Mouse (Mus musculus) MEL-GATA-1-ER (cell line): Measurements from ENCODE around the gene Msi2.

Source experiments
- DNase-seq: peaks from one replicate; pipeline ENCODE4 v3.0.0-alpha.2; 2012; ENCODE audit warnings: low read depth; ENCODE audit errors: extremely low read depth

The Msi2 gene

DNA sequence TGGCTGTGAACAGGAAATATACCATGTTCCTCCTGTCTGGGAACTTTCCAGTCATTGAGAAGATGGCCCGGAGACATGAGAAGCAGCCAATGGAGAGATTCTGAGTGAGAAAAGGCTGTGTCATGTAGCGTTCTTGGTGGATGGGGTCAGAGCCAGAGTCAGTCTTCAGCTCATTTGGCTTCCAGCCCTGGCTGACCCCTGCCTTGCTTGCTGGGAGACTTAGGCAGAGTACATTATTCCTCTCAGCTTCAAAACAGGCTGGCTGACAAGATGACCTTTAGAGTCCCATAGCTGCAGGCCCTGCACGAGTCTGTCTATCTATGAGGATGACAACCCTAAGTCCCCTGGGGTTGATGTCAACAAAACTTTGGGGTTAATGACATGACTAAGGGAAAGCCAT lies 348.4 kb downstream of the Msi2 start:
- no peak for DNase-seq

DNA sequence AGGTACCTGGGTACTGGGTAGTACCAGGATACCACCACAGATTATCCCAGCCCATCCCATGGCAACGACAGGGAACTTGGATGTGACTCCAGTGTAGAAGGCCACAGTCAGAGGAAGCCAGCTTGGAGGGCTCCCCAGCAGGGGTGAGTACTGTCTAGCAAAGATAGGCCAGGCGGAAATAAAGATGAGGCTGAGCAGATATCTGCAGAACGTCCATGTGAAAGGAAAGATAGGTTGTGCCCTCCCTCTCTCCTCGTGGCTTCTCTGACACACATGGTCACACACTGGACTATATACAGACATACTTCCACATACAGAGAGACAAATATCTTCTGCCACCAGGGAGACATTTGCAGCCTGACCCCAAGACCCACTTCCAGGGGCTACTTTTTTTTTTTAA lies 350.8 kb downstream of the Msi2 start:
- DNase-seq: peak; percentile 14

DNA sequence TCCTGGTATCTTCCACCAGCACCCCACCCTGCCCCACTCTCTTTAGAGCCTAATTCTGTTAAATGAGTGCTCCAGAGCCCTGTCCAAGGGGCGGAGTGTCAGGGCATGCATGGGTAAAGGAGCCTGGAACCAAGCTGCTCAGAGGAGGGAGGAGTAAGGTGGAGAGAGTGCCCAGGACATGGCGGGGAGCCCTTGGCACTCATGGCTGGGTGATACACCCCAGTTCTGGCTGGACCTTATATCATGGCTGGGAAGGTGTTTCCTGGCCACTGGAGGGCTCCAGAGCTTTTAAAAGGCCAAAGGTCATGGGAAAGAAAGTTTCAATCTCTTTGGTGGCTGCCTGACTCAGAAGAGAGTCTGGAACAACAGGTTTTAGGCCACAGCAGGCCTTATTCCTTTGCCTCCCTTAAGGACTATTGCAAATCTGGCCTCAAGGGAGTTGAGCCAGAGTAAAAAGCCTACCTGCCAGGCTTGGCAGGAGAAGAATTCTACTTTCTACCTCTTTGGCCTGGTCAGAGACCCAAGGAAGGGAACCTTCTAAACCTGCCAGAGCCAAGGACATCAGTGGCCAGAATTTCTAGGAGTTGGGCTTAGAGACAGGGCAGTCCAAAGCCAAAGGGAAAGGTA lies 352.3 kb downstream of the Msi2 start:
- DNase-seq: no peak

DNA sequence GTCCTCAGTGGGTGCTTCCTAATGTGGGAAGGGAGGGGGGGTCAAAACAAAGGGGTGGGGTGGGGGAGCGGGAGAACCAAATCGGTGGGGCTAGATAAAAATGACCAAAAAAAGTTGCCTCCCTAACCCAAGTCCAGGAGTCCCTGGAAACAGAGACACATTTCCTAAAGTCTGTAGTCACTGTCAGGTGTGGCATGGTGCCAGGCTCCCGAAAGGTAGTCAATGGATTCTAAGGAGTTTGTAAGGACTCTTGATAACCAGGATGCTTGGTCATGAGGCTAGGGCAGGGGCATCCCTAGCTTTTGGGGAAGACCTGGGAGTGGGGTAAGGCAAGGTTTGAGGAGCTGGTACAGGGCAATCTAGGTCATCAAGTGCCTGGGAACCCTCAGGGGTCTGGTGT lies 354.1 kb downstream of the Msi2 start:
- no peak for DNase-seq

DNA sequence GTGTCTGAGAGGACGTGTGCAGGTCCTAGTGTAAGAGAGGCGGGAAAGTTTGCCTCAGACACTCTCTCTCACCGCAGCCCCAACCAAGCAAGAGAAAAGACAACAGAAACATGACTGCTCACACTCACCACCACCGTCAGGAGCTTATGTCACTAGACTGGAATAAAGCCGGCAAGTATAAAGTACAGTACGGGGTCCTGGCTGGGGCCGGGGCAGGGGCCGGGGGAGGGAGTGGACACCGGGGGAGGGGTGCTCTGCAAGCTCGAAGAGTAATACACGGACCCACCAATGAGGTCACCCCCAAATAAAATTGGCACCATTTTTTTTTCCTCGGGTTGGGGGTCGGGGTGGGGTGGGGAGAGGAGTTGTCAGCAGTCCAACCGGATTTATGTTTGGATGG lies 354.8 kb downstream of the Msi2 start:
- no peak for DNase-seq

DNA sequence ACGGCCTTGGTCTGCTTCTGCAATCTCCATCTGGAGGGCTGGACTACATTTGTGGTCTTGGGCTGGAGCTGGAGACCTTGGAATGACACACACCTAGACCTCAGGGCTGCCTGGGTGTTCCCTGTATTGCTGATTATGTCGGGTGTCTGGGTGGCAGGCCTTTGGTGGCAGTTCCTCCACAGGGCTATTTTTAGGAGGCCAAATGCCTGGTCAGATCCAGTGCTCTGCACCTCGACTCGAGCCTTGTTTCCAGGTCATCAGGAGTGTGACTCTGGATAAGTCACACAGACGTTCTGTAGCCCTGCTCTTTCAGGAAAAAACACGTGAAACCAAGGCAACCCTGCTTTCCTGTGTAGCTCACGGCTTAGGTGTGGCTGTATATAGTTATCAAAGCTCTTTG lies 358.6 kb downstream of the Msi2 start:
- DNase-seq: no peak

DNA sequence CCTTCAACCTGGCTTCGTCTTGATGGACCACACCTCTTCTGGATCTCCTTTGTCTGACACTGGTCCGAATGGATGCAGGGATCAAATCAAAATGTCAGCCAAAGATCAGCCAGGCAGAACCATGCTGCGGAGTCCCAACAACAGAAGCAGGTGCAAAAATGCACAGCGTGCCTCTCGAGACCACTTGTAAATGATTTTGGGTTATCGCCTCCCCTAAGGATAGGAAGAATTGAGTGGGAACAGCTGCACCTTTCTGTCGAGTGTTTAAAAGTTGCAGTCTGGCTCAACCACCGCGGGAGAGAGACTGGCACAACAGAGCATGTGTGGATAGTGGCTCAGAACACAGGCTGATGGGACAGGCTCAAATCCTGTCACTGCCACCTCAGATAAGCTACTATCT lies 361.0 kb downstream of the Msi2 start:
- no peak for DNase-seq

GRCm38 (mm10) chr11:88356598-88357290 lies 361.6 kb downstream of the Msi2 start:
- DNase-seq: peak; percentile 17

DNA sequence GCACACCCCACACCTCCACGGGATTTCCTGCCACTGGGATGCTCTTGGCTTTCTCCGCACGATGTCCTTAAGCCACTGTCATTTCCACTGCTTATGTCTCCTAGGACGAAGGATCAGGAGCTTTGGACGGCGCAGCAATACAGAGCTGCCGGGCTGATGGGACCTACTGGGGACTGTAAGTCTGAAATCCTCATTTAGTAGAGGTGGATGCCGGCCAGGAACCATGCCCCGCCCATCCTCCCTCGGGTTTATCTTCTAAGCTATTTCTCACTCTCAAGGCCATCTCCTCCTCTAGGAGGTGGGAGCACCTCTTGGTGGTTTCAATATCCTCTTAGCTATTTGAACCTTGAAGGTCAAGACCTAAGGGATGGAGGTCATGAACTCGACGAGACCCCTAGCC lies 362.3 kb downstream of the Msi2 start:
- no peak for DNase-seq

- no peak for DNase-seq
Measured at GRCm38 (mm10) chr11:88354771-88355170, 363.5 kb downstream of the Msi2 start.

DNA sequence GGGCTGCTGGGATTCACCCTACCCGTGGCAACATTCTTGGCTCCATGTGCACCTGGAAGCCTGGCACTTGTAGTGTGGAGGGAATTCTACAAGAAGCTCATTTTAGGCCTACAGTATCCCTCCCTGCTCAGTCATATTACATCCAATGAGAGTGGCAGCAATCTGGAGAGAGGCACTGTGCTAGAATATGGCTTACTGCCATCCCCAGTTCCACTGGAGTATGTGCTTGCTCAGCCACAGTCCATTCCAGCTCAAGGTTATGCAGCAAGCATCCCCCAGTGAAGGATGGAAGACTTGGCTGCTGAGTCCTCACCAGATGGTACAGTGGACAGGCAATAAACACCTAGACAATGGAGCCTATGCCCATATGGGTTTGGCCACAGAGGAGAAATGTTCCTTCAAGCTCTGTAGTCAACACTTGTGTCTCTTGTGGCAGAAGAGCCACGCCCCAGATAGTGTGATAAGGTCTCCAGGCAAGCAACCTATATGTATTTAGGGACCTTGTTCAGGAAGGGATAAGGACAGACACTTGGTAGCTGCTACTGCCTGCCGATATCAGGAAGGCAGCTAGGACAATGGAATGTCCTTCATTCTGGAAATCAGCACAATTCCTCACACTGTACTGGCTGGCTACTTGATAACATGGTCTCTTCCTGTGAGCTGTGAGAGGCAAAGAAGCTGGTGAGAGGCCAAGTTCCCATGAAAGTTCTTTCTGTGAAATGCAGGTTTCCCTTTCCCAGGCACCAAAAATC lies 366.4 kb downstream of the Msi2 start:
- DNase-seq: no peak

DNA sequence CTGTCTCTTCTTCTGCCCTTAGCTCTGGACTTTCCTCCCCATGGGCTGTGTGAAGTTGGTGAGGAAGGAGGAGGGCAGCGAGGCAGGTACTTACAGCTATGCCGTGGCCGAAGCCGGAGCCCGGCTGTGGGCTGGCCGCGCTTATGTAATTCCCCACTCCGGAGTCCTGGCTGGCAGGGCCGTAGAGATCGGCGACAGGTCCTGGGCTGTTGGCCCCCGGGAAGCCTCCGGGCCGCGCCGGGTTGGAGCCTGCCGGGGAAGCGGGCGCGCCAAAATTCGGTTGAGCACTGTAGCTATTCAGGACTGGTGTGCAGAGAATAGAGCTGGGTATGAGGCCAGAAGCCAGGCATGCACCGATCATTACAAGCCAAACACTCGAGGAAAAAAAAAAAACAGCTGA lies 369.6 kb downstream of the Msi2 start:
- no peak for DNase-seq

GRCm38 (mm10) chr11:88348056-88348455 lies 370.3 kb downstream of the Msi2 start:
- DNase-seq: no peak

DNA sequence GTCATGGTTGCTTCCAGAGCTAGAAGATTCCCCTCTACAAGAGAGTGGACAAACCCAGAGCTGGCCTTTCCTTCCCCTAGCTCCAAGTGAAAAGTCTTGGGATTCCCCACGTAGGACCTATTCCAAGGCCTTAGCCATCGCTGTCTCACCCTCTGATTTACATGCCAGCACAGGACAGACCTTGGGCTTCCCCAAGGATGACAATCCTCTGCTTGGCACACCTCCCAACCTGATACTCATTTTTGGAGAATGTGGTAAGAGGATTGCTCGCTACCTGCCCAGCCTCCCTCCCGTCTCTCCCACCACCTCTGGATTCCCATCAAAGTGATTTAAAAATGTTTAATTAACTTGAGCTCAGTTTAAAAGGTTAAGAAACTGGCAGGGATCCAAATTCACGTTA lies 372.2 kb downstream of the Msi2 start:
- no peak for DNase-seq

- DNase-seq: no peak
Measured at GRCm38 (mm10) chr11:88337926-88338325, 380.4 kb downstream of the Msi2 start.

- no peak for DNase-seq
Measured at GRCm38 (mm10) chr11:88334893-88335292, 383.4 kb downstream of the Msi2 start.

DNA sequence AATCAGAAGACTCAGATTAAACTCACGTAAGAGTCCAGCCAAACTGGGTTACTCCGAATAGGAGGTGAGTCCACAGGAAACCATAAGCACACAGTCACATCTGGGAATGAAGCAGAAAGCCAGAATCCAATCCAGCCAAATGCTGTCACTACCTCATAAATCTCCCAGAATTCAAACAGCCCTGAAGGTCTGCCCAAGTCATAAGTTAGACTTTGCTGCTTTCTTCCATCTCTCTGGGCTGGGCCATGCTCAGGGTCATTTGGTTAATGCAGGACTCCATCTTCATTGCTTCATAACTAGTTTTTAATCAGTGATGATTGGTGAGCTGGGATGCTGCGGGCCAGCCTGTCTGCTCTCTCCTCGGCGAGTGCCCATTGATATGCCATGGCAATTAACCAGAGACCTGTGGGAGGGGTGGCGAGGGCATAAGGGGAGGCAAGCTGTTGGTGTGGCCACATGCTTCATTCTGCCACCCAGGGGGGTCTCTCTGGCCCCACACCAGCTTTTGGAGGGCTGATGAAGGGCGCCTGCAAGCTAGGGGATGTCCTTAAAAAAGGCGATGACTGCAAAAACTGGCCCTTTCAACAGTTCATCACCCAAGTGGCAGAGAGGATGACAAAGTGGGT lies 385.9 kb downstream of the Msi2 start:
- no peak for DNase-seq

- no peak for DNase-seq
Measured at GRCm38 (mm10) chr11:88331722-88332121, 386.6 kb downstream of the Msi2 start.

- no peak for DNase-seq
Measured at GRCm38 (mm10) chr11:88330799-88331198, 387.5 kb downstream of the Msi2 start.

GRCm38 (mm10) chr11:88328813-88329595 lies 389.3 kb downstream of the Msi2 start:
- DNase-seq: no peak

- DNase-seq: no peak
Measured at GRCm38 (mm10) chr11:88327016-88327415, 391.3 kb downstream of the Msi2 start.
